Mouse (Mus musculus) hindbrain, postnatal 0 days (tissue): ENCODE results near the gene Mmd. TPM values are rescaled to one million over a fixed set of nuclear protein-coding genes. Genes with fewer than 3 reads are reported as not detected.

Source experiments
- ATAC-seq: fragments of 200-750 bp; cut with Nextera tagmentation; 2 replicates; pipeline ENCODE4 v1.8.0; 2017; ENCODE audit warnings: mild to moderate bottlenecking, moderate TSS enrichment, moderate library complexity
- DNase-seq: peaks from one replicate; pipeline ENCODE4 v3.0.0-alpha.2; 2015; ENCODE audit warnings: low spot score
- H3K27ac ChIP-seq: fragments of 300-500 bp; sonication (generic); 2 replicates; pipeline ENCODE4 v1.5.1; 2014; ENCODE audit warnings: mild to moderate bottlenecking
- H3K27me3 ChIP-seq: fragments of 300-500 bp; sonication (generic); 2 replicates; pipeline ENCODE4 v1.6.1; 2014; ENCODE audit warnings: low read length, mixed read lengths; ENCODE audit not compliant: insufficient read depth
- H3K36me3 ChIP-seq: fragments of 300-500 bp; sonication (generic); 2 replicates; pipeline ENCODE4 v1.6.1; 2014; ENCODE audit warnings: low read length, mixed read lengths; ENCODE audit not compliant: insufficient read depth
- H3K4me1 ChIP-seq: fragments of 300-500 bp; sonication (generic); 2 replicates; pipeline ENCODE4 v1.6.1; 2014; ENCODE audit warnings: antibody characterized with exemption, low read length, mixed read lengths; ENCODE audit not compliant: insufficient read depth
- H3K4me2 ChIP-seq: fragments of 300-500 bp; sonication (generic); 2 replicates; pipeline ENCODE4 v1.6.1; 2014; ENCODE audit warnings: low read depth, mild to moderate bottlenecking, low read length, moderate library complexity, mixed read lengths
- H3K4me3 ChIP-seq: fragments of 300-500 bp; sonication (generic); 2 replicates; pipeline ENCODE4 v1.5.1; 2014; ENCODE audit warnings: low read length
- H3K9ac ChIP-seq: fragments of 300-500 bp; sonication (generic); replicated peaks from 2 replicates; pipeline ENCODE4 v1.6.1; 2014; ENCODE audit warnings: mild to moderate bottlenecking, low read length, moderate library complexity, mixed read lengths
- H3K9me3 ChIP-seq: fragments of 300-500 bp; sonication (generic); 2 replicates; pipeline ENCODE4 v1.6.1; 2016; ENCODE audit warnings: low read length, mixed read lengths
- CTCF ChIP-seq: IDR thresholded peaks from 2 replicates; pipeline ENCODE4 v1.5.1; 2016; ENCODE audit warnings: antibody characterized with exemption, control low read depth, low read depth
- WGBS: fragments of 180-500 bp; shearing (Covaris S2); extraction: QIAGEN DNeasy Blood & Tissue Kit; methylation state at CpG from one replicate; pipeline ENCODE4 v1.1.7; 2014; 5-methylcytosine and 5-hydroxymethylcytosine counted together
- polyA plus RNA-seq: library from polyadenylated mRNA; unstranded; fragments of >200 nt; fragmentation: Nextera tagmentation; extraction: Ambion mirVana; gene quantifications from 2 replicates; pipeline ENCODE4 v1.2.1, GENCODE M21; 2015
- total RNA-seq: library from RNA; depleted of rRNA; stranded (reverse); fragments of >200 nt; gene quantifications from 2 replicates; pipeline ENCODE4 v1.2.3, GENCODE M21; 2014

Gene Mmd
- total and polyA plus RNA-seq, 2 experiments from 2014 or later: 101 to 200 TPM

GRCm38 (mm10) chr11:90237616-90238015, 11.6 kb upstream of the Mmd start:
- no peaks in the 10 kb centered on the region for H3K36me3 ChIP-seq
- H3K9ac ChIP-seq: no peak overlapping the region
- DNase-seq (no peak), ATAC-seq (no peak)
- H3K27ac ChIP-seq: no peak overlapping the region
- no peak overlapping the region for H3K4me3 ChIP-seq
- no peak for TF ChIP-seq CTCF
- no peaks in the 10 kb centered on the region for H3K9me3 ChIP-seq
- no peaks in the 10 kb centered on the region for H3K4me1 ChIP-seq
- no peak overlapping the region for H3K4me2 ChIP-seq
- no peaks in the 10 kb centered on the region for H3K27me3 ChIP-seq
- WGBS: 36% methylated on average over 5 of the region's 5 CpGs

- Histone ChIP-seq H3K4me2 (no peak overlapping the region), H3K9me3 (no peaks in the 10 kb centered on the region), H3K9ac (no peak overlapping the region), H3K27ac (no peak overlapping the region), H3K27me3 (no peaks in the 10 kb centered on the region), H3K4me1 (no peaks in the 10 kb centered on the region), H3K36me3 (no peaks in the 10 kb centered on the region), H3K4me3 (no peak overlapping the region)
- ATAC-seq (no peak), DNase-seq (no peak)
- no peak for TF ChIP-seq CTCF
- WGBS: 27% methylated on average over 2 of the region's 2 CpGs
Measured at GRCm38 (mm10) chr11:90238657-90239056, 10.6 kb upstream of the Mmd start.

- H3K4me1 ChIP-seq: no peaks in the 10 kb centered on the region
- TF ChIP-seq CTCF: no peak
- H3K27ac ChIP-seq: no peak overlapping the region
- H3K36me3 ChIP-seq: no peaks in the 10 kb centered on the region
- no peak for DNase-seq
- no peak for ATAC-seq
- no peaks in the 10 kb centered on the region for H3K9me3 ChIP-seq
- H3K4me3 ChIP-seq: no peak overlapping the region
- 37% methylated on average over 6 of the region's 6 CpGs for WGBS
- no peak overlapping the region for H3K4me2 ChIP-seq
- no peak overlapping the region for H3K9ac ChIP-seq
- no peaks in the 10 kb centered on the region for H3K27me3 ChIP-seq
Measured at GRCm38 (mm10) chr11:90240652-90241330, 8.5 kb upstream of the Mmd start.

GRCm38 (mm10) chr11:90241874-90242273, 7.4 kb upstream of the Mmd start:
- H3K4me2 ChIP-seq: no peak overlapping the region
- WGBS: 88% methylated on average over 2 of the region's 2 CpGs
- TF ChIP-seq CTCF: no peak
- no peaks in the 10 kb centered on the region for H3K27me3 ChIP-seq
- ATAC-seq (no peak), DNase-seq (no peak)
- no peaks in the 10 kb centered on the region for H3K9me3 ChIP-seq
- no peak overlapping the region for H3K9ac ChIP-seq
- H3K36me3 ChIP-seq: no peaks in the 10 kb centered on the region
- no peak overlapping the region for H3K4me3 ChIP-seq
- H3K4me1 ChIP-seq: no peaks in the 10 kb centered on the region
- H3K27ac ChIP-seq: no peak overlapping the region

GRCm38 (mm10) chr11:90243300-90243699, 6.0 kb upstream of the Mmd start:
- ATAC-seq: no peak
- Histone ChIP-seq H3K27ac (no peak overlapping the region), H3K9me3 (no peaks in the 10 kb centered on the region), H3K36me3 (no peaks in the 10 kb centered on the region), H3K4me1 (no peaks in the 10 kb centered on the region), H3K4me3 (no peak overlapping the region), H3K4me2 (no peak overlapping the region), H3K27me3 (no peaks in the 10 kb centered on the region), H3K9ac (no peak overlapping the region)
- DNase-seq: no peak
- WGBS: 96% methylated on average over 2 of the region's 2 CpGs
- no peak for TF ChIP-seq CTCF

GRCm38 (mm10) chr11:90245630-90246029, 3.6 kb upstream of the Mmd start:
- Histone ChIP-seq H3K9ac (no peak overlapping the region), H3K4me3 (no peak overlapping the region), H3K4me2 (no peak overlapping the region), H3K9me3 (no peaks in the 10 kb centered on the region), H3K27me3 (no peaks in the 10 kb centered on the region), H3K36me3 (no peaks in the 10 kb centered on the region), H3K27ac (no peak overlapping the region), H3K4me1 (peaks cover 6% of the 10 kb centered on the region)
- 77% methylated on average over 6 of the region's 6 CpGs for WGBS
- no peak for TF ChIP-seq CTCF
- ATAC-seq (no peak), DNase-seq (no peak)

GRCm38 (mm10) chr11:90246676-90247075, 2.6 kb upstream of the Mmd start:
- Histone ChIP-seq H3K27ac (no peak overlapping the region), H3K9me3 (no peaks in the 10 kb centered on the region), H3K4me1 (peaks cover 9% of the 10 kb centered on the region), H3K4me2 (no peak overlapping the region), H3K27me3 (no peaks in the 10 kb centered on the region), H3K9ac (no peak overlapping the region), H3K36me3 (no peaks in the 10 kb centered on the region), H3K4me3 (no peak overlapping the region)
- 80% methylated on average over 4 of the region's 4 CpGs for WGBS
- ATAC-seq: no peak
- TF ChIP-seq CTCF: no peak
- no peak for DNase-seq
